Mouse (Mus musculus) urinary bladder, postnatal 25 days (tissue): ENCODE data around the gene Cdc27.
"Not testable (repeated sequence)": the region's sequence is repeated elsewhere in the genome, so short reads cannot be mapped to it uniquely, and the experiment has no call there.

Experiments
- DNase-seq: peaks from one replicate; pipeline ENCODE4 v3.0.0; 2022; ENCODE audit warnings: low spot score

The Cdc27 gene

GRCm38 (mm10) chr11:104570515-104570914 is 20.1 kb upstream of the Cdc27 start:
- not testable (repeated sequence) for DNase-seq

- no peak for DNase-seq
Measured at GRCm38 (mm10) chr11:104568326-104568725, 17.9 kb upstream of the Cdc27 start.

GRCm38 (mm10) chr11:104567736-104568135 is 17.3 kb upstream of the Cdc27 start:
- DNase-seq, result no peak

GRCm38 (mm10) chr11:104566796-104567195 is 16.4 kb upstream of the Cdc27 start:
- DNase-seq, result no peak

DNA sequence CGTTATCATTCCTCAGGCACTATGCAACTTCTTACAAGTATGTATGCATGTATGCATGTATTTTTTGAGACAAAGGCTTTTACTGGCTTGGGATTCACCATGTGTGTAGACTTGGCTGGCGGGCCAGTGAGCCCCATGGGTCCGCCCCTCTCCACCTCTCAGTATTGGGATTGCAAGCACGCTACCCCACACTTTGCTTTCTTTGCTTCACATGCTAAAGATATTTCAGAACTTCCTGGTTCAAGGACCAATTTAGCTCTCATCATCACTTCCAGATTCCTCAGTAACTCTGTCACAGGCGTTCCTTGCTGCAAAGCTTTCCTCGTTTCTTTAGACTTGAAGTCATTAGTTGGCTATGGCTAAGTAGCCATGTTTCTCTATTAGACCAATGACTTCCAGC is 15.7 kb upstream of the Cdc27 start:
- DNase-seq, result no peak

GRCm38 (mm10) chr11:104565172-104565571 is 14.8 kb upstream of the Cdc27 start:
- no peak for DNase-seq

DNA sequence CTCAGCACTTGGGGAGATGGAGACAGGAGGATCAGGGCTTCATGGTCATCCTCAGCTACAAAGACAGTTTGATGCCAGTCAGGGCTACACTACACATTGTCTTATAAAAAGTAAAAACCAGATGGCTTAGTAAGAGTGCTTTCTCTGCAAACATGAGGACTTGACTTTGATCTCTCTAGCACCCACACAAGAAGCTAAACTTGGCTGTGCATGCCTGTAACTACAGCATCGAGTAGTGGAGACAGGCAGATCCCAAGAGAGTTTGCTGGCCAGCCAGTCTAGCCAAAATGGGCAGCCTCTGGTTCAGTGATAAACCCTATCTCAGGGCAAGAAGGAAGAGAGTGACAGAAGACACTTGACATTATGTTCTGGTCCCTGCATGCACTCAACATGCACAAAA is 13.1 kb upstream of the Cdc27 start:
- DNase-seq, result no peak

DNA sequence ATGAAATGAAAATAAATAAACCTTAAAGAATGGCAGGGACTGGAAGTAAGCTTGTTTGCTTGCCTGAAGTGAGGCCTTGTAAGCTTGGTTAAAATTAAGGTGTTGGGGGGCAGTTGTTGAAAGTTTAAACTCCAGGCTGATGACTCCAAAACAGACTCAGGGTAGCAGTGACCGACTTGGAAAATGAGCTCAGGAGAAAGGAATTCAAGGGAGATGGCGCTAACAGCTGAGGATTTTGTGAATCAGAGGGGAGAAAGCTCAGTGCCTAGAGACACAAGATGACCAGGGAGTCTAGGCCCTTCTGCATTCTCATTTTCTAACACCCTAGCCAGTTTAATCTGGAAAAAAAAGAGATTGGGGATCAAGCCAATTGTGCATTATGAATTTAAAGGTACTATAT is 10.6 kb upstream of the Cdc27 start:
- DNase-seq, result no peak

DNA sequence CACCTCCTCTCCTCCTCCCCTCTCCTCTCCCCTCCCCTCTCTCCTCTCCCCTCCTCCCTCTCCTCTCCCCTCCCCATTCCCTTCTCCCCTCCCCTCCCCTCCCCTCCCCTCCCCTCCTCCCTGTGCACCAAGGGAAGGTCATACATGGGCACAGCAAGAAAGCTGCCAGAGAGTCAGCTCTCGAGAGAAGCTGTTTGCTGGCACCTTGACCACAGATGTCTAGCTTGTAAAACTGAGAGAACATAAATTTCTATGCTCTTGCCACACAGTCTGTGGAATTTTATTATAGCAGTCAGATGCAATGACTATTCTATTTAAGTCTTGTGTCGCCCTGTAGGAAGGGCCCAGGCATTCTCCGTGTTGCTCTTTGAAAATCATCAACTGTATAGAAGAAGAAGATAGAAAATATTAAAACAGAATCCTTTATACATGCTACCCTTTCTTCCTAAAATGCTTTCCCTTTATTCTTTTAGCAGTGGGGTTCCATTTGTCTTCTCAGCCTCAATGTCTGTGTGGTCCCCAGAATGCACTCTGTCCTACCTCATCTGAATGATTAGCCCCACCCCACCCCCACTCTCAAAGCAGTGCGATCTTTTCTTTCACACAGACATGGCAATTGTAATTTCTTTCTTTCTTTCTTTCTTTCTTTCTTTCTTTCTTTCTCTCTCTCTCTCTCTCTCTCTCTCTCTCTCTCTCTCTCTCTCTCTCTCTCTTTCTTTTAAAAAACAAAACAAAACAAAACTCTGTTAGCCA is 8.4 kb upstream of the Cdc27 start:
- DNase-seq, result no peak

- DNase-seq, result no peak
Measured at GRCm38 (mm10) chr11:104558065-104558464, 7.6 kb upstream of the Cdc27 start.

DNA sequence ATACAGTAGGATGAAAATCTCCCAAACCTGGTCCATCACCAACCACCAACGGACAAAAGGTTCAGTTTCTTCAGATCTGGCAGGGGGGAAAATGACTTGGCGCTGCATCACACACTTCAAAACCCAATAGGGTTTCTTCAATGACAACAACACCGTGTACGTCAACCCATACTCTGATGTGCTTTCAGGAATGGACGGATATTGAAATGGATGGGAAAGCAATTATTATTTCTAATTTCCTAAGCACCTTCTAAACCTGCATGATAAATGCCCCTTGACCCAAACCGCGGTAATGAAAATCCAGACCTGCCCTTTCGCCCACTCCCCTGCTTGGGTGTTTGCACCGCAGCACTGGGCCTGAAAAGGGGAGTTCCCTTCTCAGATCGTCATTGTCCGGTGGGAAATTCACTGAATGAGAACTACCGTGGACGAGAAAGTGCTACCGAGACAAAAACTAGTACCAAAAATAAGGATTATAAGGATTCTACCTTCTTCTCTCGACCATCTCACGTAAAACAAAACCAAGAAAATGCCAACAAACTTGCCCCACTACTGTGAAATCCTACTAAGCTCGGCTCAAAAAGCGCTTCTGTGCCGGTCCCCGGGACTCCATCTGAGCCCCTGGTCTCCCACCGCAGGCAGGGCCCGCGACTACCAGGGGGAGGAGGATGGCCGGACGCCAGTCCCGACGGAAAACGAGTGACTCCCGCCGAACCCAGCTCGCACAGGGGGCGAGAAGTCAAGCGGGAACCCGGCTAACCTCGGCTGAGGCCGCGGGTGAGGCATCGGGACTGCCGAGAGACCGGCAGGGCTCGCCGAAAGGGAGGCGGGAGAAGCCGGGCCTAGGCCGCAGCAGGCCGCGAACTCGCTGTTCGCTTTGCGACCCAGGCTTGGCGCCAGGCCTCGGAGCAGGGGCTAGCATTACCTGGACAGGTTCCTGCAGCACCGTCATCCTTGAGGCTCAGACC is 698 bp downstream of the Cdc27 start:
- peak; percentile 70 for DNase-seq

DNA sequence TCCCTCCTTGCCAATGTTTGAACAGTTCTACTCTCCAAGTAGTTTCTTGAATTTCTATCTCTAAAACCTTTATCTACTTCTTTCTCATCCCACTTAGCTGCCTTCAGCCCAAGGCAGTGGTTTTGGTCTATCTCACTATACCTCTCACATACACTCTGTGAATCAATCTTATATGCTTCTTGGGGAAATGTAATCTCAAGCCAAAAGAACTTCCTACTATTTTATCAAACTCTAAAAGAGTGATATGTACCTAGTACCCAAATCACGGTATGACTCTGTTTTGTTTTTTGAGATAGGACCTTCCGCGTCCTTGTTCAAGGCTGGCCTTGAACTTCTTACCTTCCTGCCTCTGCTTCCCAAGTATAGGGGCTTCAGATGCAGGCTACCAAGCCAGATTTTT is 2.9 kb downstream of the Cdc27 start:
- no peak for DNase-seq

- no peak for DNase-seq
Measured at GRCm38 (mm10) chr11:104544507-104544906, 5.9 kb downstream of the Cdc27 start.

DNA sequence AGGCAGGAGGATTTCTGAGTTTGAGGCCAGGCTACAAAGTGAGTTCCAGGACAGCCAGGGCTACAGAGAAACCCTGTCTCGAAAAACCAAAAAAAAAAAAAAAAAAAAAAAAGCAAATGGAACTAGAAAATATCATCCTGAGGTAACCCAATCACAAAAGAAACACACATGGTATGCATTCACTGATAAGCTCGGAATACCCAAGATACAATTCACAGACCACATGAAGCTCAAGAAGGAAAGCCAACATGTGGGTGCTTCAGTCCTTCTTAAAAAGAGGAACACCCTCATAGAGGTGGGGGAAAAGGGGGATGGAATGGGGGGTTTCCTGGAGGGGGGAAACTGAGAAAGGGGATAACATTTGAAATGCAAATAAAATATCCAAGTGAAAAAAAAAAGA is 7.1 kb downstream of the Cdc27 start:
- DNase-seq, result not testable (repeated sequence)

GRCm38 (mm10) chr11:104539811-104540210 is 10.6 kb downstream of the Cdc27 start:
- no peak for DNase-seq

DNA sequence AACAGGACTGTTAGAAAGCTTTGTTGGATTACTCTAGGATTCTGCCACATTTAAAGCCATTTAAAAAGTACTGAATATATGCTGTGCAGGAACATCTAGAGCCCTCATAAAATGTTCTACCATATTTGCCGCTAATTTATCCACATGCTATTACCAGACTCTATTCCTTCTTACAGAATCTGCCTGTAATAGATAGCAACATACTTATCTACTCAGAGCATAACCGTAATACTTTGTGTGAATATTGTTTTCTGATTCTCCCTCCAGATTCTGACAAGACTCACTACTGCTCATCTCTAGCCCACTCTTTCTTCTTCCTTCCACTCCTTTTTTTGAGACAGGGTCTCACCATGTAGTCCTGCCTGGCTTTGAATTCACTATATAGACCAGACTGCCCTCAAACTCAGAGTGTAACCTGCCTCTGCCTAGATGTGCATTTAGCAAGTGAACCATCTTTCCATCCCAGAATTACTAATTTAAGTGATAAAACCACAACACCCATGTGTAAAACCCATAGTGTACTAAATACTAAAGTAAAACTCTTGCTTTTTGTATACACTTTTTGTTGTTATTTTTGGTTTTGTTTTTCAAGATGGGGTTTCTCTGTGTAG is 12.4 kb downstream of the Cdc27 start:
- no peak for DNase-seq

- DNase-seq, result no peak
Measured at GRCm38 (mm10) chr11:104536843-104537242, 13.6 kb downstream of the Cdc27 start.

- no peak for DNase-seq
Measured at GRCm38 (mm10) chr11:104525935-104526334, 24.5 kb downstream of the Cdc27 start.

DNA sequence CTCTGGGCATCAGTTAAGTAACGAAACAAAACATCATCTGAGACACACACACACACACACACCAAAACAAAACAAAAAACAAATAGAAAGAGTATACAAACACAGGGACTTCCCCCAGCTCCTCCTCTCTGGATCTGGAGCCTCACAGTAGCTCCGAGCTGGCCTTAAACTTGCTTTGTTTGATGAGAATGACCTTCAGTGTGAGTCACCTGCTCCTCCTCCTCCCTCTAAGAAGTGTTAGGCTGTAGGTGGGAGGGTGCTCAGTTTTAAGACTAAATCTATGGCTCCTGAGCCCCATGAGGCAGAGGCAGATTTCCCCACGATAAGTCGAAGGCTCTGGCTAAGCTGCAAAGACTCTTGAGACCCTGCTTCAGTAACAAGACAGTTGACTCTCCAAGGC is 38.0 kb downstream of the Cdc27 start:
- DNase-seq, result no peak

DNA sequence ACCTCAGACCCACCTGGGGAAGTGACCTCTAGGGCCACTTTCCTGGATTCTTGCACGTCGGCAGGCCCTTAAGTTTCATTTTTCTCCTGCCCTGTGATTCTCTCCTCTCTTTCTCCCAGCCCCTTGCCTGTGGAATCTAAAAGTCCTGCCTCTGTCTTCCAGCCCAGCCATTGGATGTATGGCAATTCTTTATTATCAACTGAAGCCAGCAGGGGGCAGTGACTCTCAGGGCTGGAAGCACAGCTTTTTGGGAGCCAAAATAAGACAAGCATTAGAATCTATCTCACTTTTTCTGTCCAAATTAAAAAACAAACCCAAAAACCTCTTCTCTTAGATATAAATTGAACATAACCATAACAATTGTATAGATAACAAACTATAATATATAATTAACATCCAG is 39.8 kb downstream of the Cdc27 start:
- DNase-seq, result peak; percentile 12

GRCm38 (mm10) chr11:104508455-104508854 is 42.0 kb downstream of the Cdc27 start:
- no peak for DNase-seq

DNA sequence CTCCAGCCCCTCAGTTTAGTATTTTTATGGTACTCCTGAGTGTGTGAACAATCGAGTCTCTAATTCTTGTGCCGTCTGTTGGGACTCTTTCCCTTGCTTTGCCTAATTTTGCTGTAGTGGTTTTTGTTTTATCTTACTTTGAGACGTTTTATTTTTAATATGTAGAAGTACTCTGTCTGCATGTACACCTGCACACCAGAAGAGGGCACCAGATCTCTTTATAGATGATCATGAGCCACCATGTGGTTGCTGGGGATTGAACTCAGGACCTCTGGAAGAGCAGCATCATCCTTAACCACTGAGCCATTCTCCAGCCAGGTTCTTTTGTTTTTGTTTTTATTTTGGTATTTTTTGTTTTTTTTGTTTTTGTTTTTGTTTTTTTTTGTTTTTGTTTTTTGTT is 62.1 kb downstream of the Cdc27 start:
- no peak for DNase-seq

- no peak for DNase-seq
Measured at GRCm38 (mm10) chr11:104481971-104482370, 68.4 kb downstream of the Cdc27 start.
